Mouse (Mus musculus) brown adipose tissue, adult 24 weeks (tissue): ENCODE results near the gene Cnbp. TPM values are rescaled to one million over a fixed set of nuclear protein-coding genes. Genes with fewer than 3 reads are reported as not detected.

Experiments
- H3K27ac ChIP-seq: fragments of 200-500 bp; replicated peaks from 2 replicates; pipeline ENCODE4 v1.5.1; 2012; ENCODE audit warnings: low read depth, mild to moderate bottlenecking, low read length
- H3K4me1 ChIP-seq: fragments of 200-500 bp; 2 replicates; pipeline ENCODE4 v1.6.1; 2012; ENCODE audit warnings: low read length, mixed read lengths; ENCODE audit not compliant: control insufficient read depth, insufficient read depth, insufficient read length
- H3K4me3 ChIP-seq: fragments of 200-500 bp; 2 replicates; pipeline ENCODE4 v1.5.1; 2012; ENCODE audit warnings: low read depth, mild to moderate bottlenecking, low read length, moderate library complexity; ENCODE audit not compliant: insufficient read depth
- polyA plus RNA-seq: library from polyadenylated mRNA; stranded (reverse); fragments of >200 nt; gene quantifications from 2 replicates; pipeline ENCODE4 v1.2.4, GENCODE M21; 2012; ENCODE audit not compliant: missing spikeins, insufficient read depth, insufficient read length

Cnbp gene
- polyA plus RNA-seq, result 367 and 450 TPM in 2 replicates

DNA sequence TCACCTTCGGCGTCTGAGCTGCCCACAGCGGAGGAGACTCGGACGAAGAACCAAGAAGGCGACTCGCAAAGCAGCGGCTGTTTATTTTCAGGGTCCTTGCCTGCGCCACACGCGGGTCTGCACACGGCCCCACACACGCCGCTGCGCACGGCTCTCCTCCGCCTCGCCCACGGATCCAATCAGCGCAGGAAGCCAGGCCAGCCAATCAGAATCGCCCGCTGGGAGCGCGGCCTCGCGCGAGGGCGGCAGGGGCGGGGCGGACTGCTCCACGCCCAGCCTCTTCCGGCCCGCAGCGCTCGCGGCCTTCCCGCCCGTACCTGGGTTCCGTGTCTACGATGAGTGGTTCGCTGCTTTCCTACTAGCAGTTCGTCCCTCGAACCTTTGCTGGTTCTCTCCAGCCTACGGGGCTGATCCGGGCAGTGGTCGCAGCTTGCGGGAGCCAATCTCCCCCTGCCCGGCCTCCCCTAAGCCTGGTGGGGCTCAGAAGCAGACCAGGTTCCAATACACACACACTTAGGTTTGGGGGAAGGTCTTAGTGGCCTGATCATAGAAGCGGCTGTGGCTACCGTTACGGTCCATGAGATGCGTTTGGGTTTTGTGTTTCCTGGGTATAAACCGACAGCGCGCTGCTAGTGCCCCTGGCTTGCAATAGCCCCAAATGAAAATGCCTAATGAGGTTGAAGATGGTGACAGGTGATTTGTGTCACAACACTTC is at the start of gene Cnbp:
Cnbp (minus strand) TSS at position 207 of the 715 bp plus-strand sequence.
- peak within 1 kb of the TSS; percentile 97 for H3K27ac ChIP-seq
- H3K4me3 ChIP-seq, result peak within 1 kb of the TSS; percentile 92
- H3K4me1 ChIP-seq, result peaks cover 4% of the 10 kb centered on the region; the same call in 1 of the 2 replicates

DNA sequence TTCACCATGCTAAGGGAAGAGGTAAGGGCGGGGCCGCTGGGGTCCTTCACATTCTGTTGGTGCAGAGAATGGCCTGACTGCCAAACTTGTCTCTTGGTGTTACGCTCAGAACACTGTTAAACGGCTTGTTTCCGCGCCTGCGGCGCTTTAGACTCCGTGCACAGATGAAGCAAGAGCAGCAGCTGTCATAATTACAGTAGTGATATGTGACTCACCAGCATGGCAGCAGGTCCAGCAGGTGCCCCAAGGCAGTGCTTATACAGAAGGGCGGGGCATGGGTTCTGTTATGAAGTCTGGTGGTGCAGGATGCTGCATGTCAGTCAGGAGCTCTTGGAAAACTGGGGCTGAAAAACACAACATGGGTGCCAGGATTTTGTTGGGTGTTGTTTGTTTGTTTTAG is 47.1 kb upstream of the Cnbp start:
- Histone ChIP-seq H3K27ac (no peak overlapping the region), H3K4me1 (0 out of 2 replicates have a peak, but pooled peaks cover 3% of the 10 kb centered on the region), H3K4me3 (no peak overlapping the region)

DNA sequence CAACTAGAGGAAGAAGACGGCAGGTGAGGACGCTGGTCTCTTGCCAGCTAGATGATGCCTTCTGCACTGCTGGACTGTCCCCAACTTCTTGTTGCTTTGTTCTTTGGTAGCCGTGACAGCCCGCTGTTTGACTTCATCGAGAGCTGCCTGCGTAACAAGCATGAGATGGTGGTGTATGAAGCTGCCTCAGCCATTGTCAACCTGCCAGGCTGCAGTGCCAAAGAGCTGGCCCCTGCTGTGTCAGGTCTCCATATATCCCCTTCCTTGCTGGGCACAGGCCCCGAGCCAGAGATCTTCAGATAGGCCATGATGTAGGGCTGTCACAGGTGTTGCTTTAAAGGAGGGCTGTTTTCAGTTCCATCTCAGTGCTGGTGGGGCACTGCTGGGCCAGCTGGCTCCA is 43.0 kb upstream of the Cnbp start:
- Histone ChIP-seq H3K4me3 (no peak overlapping the region), H3K27ac (no peak overlapping the region), H3K4me1 (peaks cover 4% of the 10 kb centered on the region; the same call in 1 of the 2 replicates)

DNA sequence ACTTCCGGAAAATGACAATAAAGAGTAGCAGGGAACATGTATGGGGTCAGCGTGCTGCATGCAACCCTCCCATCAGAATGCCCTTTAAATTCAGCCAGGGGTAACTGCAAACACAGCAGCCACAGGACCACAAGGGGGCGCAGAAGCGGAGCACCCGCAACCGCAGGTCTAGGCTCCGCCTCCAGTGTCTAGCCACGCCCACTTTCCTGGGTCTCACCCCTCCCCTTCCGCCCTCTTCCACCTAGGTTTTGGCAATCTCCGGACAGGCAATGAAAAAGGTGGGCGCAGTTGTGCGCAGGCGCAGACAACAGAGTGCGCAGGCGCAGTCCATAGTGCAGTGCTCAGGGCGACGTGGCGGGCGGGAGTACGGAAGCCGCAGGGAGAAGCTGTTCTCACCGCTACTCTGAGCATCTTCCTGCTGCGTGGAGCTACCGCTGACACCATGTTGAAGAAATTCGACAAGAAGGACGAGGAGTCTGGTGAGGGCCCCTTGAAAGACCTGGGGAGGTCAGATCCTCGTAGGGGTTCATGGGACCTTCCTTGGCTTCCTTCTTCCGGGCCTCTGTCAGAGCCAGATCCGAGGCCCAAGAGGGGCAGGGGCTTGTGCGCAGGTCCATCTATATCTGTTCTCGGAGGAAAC is 36.8 kb upstream of the Cnbp start, which contains the start of gene Copg1:
Copg1 (plus strand) TSS at position 221 of the 640 bp plus-strand sequence.
- Histone ChIP-seq H3K4me3 (peak within 1 kb of the TSS; percentile 71), H3K4me1 (peaks cover 5% of the 10 kb centered on the region; the same call in 1 of the 2 replicates), H3K27ac (peak within 1 kb of the TSS; percentile 65)

DNA sequence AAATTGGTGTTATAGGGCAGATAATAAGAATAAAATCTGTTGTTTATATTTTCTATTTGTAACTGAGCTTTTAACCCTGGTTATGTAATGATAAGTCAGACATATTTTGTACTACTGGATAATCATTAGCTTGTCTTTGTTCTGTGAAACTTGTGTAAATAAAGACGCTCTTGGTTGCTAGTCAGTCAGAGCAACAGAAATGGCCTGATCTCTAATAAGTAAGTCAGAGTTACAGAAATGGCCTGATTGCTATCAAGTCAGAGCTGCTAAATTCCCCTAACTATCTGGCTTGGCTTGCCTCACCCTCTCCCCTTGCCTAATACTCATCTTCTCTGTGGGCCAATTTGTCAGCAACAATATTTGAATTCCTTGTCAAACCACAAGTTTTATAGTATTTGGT is 35.8 kb upstream of the Cnbp start:
- Histone ChIP-seq H3K27ac (no peak overlapping the region), H3K4me3 (no peak overlapping the region), H3K4me1 (peaks cover 5% of the 10 kb centered on the region; the same call in 1 of the 2 replicates)

DNA sequence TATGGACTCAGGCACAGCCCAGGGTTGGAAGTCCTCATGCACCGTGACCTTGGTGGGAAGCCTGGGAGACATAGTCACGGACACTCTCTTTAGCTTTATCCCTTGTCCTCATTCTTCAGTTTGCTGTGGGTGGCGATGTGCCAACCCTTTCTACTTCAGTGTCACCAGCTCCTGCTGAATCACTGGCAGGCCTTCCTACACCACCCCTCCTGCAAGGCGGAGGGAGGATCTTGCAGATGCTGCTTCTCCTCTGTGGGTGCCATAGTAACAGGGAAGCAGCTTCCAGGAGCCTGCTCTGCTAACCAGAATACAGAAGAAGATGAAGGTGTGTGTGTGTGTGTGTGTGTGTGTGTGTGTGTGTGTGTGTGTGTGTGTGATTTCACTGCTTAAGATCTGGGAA is 31.9 kb upstream of the Cnbp start:
- Histone ChIP-seq H3K27ac (no peak overlapping the region), H3K4me3 (no peak overlapping the region), H3K4me1 (no peaks in the 10 kb centered on the region)

DNA sequence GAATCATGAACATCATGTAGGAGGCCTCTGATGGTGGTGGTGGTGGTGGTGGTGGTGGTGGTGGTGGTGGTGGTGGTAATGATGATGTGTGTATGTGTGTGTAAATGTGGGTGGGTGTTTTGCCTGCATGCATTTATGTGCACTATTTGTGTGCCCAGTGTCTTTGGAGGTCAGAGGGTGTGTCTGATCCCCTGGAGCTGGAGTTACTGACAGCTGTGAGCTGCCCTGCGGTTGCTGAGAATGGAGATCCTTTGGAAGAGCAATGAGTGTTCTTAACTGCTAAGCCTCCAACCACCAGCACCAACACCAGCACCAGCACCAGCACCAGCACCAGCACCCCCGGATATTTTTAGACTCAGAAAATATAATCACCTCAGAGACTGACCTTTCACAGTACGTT is 31.3 kb upstream of the Cnbp start:
- Histone ChIP-seq H3K4me3 (no peak overlapping the region), H3K4me1 (no peaks in the 10 kb centered on the region), H3K27ac (no peak overlapping the region)

DNA sequence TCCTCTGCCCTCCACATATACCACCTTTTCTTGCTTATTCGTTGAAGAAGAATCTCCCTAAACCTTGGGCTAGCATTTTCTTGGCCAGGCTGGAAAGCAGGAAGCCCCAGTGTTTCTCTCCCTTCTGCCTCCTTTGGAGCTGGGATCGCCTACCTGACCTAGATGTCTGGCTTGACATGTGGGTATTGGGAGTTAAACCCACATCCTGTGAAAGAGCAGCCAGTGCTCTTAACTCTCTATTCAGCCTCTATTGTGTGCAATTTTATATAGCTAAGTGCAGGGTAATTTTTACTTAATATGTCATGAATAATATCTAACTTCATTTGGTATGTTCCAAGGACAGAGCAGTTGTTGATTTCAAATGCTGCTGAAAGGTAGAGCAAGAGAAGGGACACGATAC is 28.7 kb upstream of the Cnbp start:
- Histone ChIP-seq H3K4me1 (peaks cover 11% of the 10 kb centered on the region; the same call in 1 of the 2 replicates), H3K27ac (no peak overlapping the region), H3K4me3 (no peak overlapping the region)

DNA sequence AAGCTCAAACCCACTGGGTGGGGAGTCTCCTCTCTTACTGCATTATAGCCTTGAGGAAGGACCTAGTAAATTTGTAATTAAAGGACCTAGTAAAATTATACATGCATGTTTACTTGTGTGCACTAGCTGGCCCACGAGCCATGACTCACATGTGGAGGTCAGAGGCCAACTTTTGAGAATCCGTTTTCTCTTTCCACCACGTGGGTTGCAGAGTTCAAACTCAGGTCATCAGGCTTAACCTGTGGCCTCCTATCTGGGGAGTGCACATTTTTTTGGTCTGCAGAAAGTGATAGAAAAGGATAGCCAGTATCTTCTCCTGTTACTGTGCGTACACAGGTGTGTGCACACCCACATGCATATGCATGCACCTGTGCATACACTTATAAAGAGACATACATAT is 28.1 kb upstream of the Cnbp start:
- Histone ChIP-seq H3K4me1 (peaks cover 11% of the 10 kb centered on the region; the same call in 1 of the 2 replicates), H3K4me3 (no peak overlapping the region), H3K27ac (no peak overlapping the region)

DNA sequence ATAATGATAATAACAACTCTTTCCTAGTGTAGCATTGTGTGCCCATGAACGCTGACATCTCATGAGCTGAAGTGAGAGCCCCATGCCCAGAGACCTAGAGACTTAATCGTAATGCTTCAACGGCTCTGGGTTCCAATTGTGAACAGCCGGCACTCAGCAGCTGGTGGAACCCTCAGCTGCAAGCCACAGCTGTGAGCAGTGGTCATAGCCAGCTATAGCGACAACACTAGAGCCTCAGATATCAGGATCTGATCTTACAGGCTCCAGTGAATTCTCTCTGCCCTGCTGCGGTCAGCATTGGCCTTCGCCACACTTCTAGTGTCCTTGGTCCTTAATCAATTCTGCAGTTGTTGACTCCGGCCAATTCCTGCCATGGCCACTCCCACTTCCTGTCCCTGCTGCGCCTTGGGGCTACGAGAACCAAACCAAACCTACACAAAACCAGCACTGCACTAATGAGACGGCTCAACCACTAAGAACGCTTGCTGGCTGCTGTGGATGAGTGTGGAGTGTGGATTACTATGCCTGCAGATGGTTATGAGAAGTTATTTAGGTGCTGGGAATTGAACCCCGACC is 25.2 kb upstream of the Cnbp start:
- Histone ChIP-seq H3K27ac (peak overlapping the region; percentile 93), H3K4me1 (peaks cover 11% of the 10 kb centered on the region; the same call in 1 of the 2 replicates)

DNA sequence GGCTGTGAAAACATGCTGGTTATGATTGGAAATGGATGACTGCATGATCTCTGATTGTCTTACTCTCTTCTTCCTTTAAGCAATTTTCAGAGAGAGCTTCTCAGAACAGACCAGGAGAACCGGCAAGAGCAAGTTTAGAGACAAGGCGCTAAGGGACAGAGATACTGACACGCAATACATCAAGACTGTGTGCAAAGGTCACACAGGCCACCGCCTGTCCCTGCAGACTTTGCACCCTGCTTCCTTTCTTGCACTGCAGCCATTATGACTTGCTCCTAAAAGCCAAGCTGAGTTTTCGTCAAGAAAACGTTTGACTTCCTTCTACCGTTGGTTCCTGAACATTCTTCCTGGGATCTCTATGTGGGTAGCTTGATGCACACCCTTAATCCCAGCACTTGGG is 24.7 kb upstream of the Cnbp start:
- Histone ChIP-seq H3K27ac (peak overlapping the region; percentile 93), H3K4me3 (no peak overlapping the region), H3K4me1 (peaks cover 11% of the 10 kb centered on the region; the same call in 1 of the 2 replicates)

More for the DNA sequence above, 25.2 kb upstream of the Cnbp start:
- H3K4me3 ChIP-seq, result peak overlapping the region; percentile 25; the same call in 1 of the 2 replicates

DNA sequence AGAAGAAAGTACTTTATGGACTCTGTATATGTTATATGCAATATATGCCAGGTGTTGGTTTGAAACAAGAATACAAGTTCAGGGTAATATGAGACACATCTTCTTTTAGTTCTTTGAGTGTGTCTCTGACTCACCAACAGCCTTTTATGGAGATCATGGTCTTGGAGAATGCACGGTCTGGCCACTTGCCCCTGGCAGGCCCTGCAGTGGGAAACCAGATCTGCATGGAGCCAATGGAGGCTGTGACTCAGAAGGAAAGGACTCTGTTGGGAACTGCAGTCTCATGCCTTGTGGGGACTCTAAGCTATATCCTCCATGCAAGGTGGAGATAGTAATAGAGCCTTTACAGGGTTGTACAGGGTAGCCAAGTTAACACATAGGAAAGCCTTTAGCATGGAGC is 24.2 kb upstream of the Cnbp start:
- no peak overlapping the region for H3K4me3 ChIP-seq
- H3K27ac ChIP-seq, result peak overlapping the region; percentile 93
- H3K4me1 ChIP-seq, result peaks cover 11% of the 10 kb centered on the region; the same call in 1 of the 2 replicates

DNA sequence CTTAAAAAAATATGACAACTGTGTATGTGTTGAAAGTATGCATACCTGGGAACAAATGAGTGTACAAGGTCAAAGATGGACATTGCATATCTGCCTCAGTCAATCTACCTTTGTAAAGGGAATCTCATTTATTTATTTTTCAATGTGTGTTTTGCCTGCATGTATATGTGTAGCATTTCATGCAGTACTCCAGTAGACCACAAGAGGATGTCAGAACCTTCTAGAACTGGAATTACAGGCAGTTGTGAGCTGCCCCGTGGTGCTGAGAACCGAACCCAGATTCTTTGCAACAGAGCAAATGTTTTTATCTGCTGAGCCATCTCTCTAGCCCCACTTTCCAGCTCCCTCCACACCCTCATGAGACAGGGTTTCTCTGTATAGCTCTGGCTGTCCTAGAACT is 23.1 kb upstream of the Cnbp start:
- Histone ChIP-seq H3K27ac (no peak overlapping the region), H3K4me3 (no peak overlapping the region), H3K4me1 (peaks cover 11% of the 10 kb centered on the region; the same call in 1 of the 2 replicates)

DNA sequence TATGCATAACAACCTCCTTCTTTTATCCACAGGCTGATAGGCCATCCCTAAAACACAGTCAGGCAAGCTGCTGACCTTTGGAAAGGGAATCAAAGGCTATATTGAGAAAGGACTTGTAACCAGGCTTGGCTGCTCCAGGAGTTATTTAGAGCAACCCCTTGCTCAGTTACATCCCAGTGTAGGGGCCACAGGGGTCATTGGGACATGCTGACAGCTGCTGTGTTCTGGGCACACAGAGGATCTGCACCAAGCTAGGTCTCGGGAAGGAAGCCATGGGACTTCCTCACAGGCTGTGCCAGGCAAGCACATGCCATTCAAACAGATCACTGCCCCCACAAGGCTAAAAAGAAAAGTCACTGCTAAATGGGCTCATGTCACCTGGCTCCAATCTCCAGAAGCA is 22.2 kb upstream of the Cnbp start:
- H3K27ac ChIP-seq, result 0 out of 2 replicates have a peak overlapping the region, but pooled peaks have one; percentile 13
- H3K4me3 ChIP-seq, result no peak overlapping the region
- H3K4me1 ChIP-seq, result peaks cover 11% of the 10 kb centered on the region; the same call in 1 of the 2 replicates

DNA sequence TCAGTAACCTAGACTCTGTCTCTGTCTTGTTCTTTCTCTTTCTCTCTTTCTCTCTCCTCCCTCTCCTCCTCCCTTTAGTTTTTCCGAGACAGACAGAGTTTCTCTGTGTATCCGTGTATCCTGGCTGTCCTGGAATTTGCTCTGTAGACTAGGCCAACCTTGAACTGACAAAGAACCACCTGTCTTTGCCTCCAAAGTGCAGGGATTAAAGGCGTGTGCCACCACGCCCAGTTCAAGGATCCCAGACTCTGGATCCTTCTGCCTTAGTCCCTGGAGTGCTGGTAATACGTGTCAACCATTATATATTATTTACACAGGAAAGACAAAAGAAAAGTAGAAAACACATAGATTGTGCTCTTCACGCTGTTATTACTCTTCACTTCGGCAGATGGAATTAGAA is 20.3 kb upstream of the Cnbp start:
- Histone ChIP-seq H3K27ac (no peak overlapping the region), H3K4me1 (peaks cover 9% of the 10 kb centered on the region), H3K4me3 (no peak overlapping the region)
